Mouse (Mus musculus) bone marrow macrophage, adult 2 months (primary cell): ENCODE results near the gene Col11a2.

Experiments
- CTCF ChIP-seq: IDR thresholded peaks from 2 replicates; pipeline ENCODE4 v1.5.1; 2012; ENCODE audit warnings: low read depth, mild to moderate bottlenecking, low read length, moderate library complexity
- POLR2A ChIP-seq: IDR thresholded peaks from 2 replicates; pipeline ENCODE4 v1.6.1; 2012; ENCODE audit warnings: mild to moderate bottlenecking, low read depth, low read length, borderline replicate concordance

DNA sequence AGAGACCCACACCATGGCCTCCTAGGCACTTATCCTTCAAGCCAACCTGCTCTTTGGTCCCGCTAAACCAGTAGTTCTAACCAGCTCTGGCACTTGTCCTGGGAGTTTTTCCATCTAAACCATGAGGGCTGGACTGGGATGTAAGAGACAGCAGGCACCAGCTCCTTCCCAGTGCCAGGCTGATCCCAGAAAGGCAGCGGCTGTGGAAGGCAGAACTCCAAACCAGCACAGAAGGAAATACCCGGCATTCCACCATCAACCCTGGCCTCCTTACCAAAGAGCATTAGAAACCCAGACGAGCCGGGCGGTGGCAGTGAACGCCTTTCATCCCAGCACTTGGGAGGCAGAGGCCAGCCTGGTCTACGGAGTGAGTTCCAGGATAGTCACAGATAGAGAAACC lies 71.1 kb downstream of the Col11a2 start:
- TF ChIP-seq CTCF = no peak
- no peak for TF ChIP-seq POLR2A
